Mouse (Mus musculus) hindbrain, embryonic 13.5 days (tissue): ENCODE measurements around the gene Enpp7. TPM values are rescaled to one million over a fixed set of nuclear protein-coding genes. Genes with fewer than 3 reads are reported as not detected.

ENCODE experiments used
- ATAC-seq: fragments of 200-750 bp; cut with Nextera tagmentation; 2 replicates; pipeline ENCODE4 v1.8.0; 2017; ENCODE audit warnings: moderate TSS enrichment; ENCODE audit not compliant: low FRiP score
- H3K27ac ChIP-seq: fragments of 300-500 bp; sonication (generic); 2 replicates; pipeline ENCODE4 v1.5.1; 2015; ENCODE audit warnings: inconsistent platforms, mild to moderate bottlenecking, moderate library complexity
- H3K27me3 ChIP-seq: fragments of 300-500 bp; sonication (generic); 2 replicates; pipeline ENCODE4 v1.6.1; 2015; ENCODE audit warnings: mild to moderate bottlenecking, inconsistent platforms
- H3K36me3 ChIP-seq: fragments of 300-500 bp; sonication (generic); 2 replicates; pipeline ENCODE4 v1.6.1; 2015; ENCODE audit warnings: mild to moderate bottlenecking, inconsistent platforms
- H3K4me1 ChIP-seq: fragments of 300-500 bp; sonication (generic); replicated peaks from 2 replicates; pipeline ENCODE4 v1.6.1; 2015; ENCODE audit warnings: inconsistent platforms
- H3K4me2 ChIP-seq: fragments of 300-500 bp; sonication (generic); 2 replicates; pipeline ENCODE4 v1.6.1; 2015; ENCODE audit warnings: inconsistent platforms, mild to moderate bottlenecking, moderate library complexity
- H3K4me3 ChIP-seq: fragments of 300-500 bp; sonication (generic); 2 replicates; pipeline ENCODE4 v1.5.1; 2015; ENCODE audit warnings: mild to moderate bottlenecking, inconsistent platforms
- H3K9ac ChIP-seq: fragments of 300-500 bp; sonication (generic); 2 replicates; pipeline ENCODE4 v1.6.1; 2015; ENCODE audit warnings: mild to moderate bottlenecking, inconsistent platforms
- H3K9me3 ChIP-seq: fragments of 300-500 bp; sonication (generic); 2 replicates; pipeline ENCODE4 v1.6.1; 2016; ENCODE audit warnings: inconsistent platforms
- WGBS: fragments of 180-500 bp; shearing (Covaris S2); methylation state at CpG from one replicate; pipeline ENCODE4 v1.1.7; 2015; 5-methylcytosine and 5-hydroxymethylcytosine counted together
- polyA plus RNA-seq: library from polyadenylated mRNA; unstranded; fragments of >200 nt; fragmentation: Nextera tagmentation; extraction: Ambion mirVana; gene quantifications from 2 replicates; pipeline ENCODE4 v1.2.1, GENCODE M21; 2015

Enpp7 gene
- polyA plus RNA-seq: not detected in 2 replicates

DNA sequence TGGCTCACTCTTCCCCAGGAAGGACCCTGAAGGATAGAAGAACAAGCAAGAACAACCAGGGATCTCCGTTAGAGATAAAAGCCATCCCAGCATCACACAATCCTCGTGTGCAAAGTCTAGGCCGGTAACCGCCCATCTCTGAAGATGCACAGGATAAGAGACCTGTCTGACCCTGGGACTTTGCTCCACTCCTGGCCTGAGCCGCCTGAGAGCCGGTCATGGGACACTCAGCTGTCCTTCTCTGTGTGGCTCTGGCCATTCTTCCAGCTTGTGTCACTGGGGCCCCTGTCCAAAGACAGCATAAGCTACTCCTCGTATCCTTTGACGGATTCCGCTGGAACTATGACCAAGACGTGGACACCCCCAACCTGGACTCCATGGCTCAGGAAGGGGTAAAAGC lies at the start of gene Enpp7:
Gene Enpp7, plus strand, starts transcription at position 190 of the 400 bp plus-strand sequence.
- H3K27me3 ChIP-seq: no peaks in the 10 kb centered on the region
- peaks cover 5% of the 10 kb centered on the region for H3K4me1 ChIP-seq
- no peaks in the 10 kb centered on the region for H3K9me3 ChIP-seq
- H3K9ac ChIP-seq: no peak within 1 kb of the TSS
- H3K4me3 ChIP-seq: no peak within 1 kb of the TSS
- no peak for ATAC-seq
- no peak within 1 kb of the TSS for H3K27ac ChIP-seq
- 90% methylated on average over 10 of the region's 10 CpGs for WGBS
- H3K4me2 ChIP-seq: no peak within 1 kb of the TSS
- no peaks in the 10 kb centered on the region for H3K36me3 ChIP-seq

DNA sequence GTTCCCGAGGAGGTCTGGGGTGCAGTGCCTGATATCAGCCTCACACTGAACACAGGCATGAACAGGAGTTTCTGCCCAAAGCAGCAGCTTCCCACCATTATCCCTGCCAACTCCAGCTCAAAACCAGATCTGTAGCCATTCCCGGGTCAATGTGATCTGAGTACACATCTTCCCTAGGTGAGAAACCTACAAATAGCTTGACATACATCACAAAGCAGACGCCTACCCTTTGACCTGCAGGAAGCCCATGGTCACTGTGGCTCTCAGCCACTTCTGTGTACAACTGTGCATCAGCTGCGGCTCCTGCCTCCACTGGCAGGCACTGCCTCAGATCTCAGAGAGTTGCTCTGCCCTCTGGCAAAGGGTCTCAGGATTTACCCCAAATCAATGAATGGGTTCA lies 48.3 kb upstream of the Enpp7 start:
- H3K4me2 ChIP-seq: no peak overlapping the region

DNA sequence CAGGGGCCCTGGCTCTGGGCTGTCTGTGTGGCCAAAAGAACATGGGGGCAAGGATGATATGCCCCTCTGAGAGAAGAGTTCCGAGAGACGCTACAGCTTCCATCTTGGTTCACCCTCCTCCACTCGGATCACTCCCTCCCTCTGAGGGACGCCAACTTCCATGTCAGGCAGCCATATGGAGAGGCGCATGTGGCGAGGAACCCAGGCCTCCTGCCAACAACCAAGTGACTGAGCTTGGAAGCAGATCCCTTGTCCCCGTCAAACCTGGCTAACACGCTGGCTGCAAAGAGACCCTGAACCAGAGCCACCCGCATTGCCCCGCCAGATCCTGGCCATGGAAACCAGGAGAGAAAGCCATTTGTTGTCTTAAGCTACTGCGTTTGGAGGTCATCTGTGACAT lies 47.4 kb upstream of the Enpp7 start:
- no peak overlapping the region for H3K9ac ChIP-seq
- no peak overlapping the region for H3K4me2 ChIP-seq
- H3K27me3 ChIP-seq: no peaks in the 10 kb centered on the region
- H3K27ac ChIP-seq: no peak overlapping the region; the same call in 1 of the 2 replicates
- WGBS: 45% methylated on average over 11 of the region's 11 CpGs
- H3K4me1 ChIP-seq: peaks cover 15% of the 10 kb centered on the region
- H3K4me3 ChIP-seq: no peak overlapping the region
- ATAC-seq: no peak
- H3K9me3 ChIP-seq: no peaks in the 10 kb centered on the region
- H3K36me3 ChIP-seq: no peaks in the 10 kb centered on the region

More for the DNA sequence above, 48.3 kb upstream of the Enpp7 start:
- Histone ChIP-seq H3K27me3 (no peaks in the 10 kb centered on the region), H3K4me1 (peaks cover 12% of the 10 kb centered on the region; the same call in 1 of the 2 replicates), H3K9ac (no peak overlapping the region), H3K27ac (no peak overlapping the region), H3K36me3 (no peaks in the 10 kb centered on the region), H3K4me3 (no peak overlapping the region), H3K9me3 (no peaks in the 10 kb centered on the region)
- WGBS: 90% methylated on average over 4 of the region's 4 CpGs
- no peak for ATAC-seq

GRCm38 (mm10) chr11:118941268-118941667 lies 46.7 kb upstream of the Enpp7 start:
- Histone ChIP-seq H3K9ac (no peak overlapping the region), H3K36me3 (no peaks in the 10 kb centered on the region), H3K9me3 (no peaks in the 10 kb centered on the region), H3K27me3 (no peaks in the 10 kb centered on the region), H3K4me1 (peaks cover 14% of the 10 kb centered on the region), H3K27ac (no peak overlapping the region), H3K4me2 (no peak overlapping the region), H3K4me3 (no peak overlapping the region)
- 41% methylated on average over 5 of the region's 5 CpGs for WGBS
- no peak for ATAC-seq

DNA sequence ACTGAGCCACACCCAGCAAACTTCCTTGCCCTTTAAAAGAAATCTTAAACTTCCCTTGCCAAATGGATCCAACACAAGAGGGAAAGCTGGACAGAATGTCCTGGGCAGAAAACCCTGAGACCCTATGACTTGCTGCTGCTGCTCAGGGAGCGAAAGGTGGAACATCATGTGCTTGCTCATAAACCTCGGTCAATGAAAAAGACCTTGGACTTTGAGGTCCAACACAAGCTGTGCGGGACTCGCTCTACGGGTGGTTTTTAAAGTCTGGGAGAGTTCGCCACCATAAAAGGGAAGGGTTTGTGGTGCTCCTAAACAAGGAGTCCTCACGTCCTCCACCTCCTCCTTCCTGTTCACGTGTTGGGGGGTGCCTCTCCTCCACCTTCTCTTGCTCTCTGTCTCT lies 42.1 kb upstream of the Enpp7 start:
- Histone ChIP-seq H3K27ac (no peak overlapping the region), H3K4me3 (no peak overlapping the region), H3K4me2 (no peak overlapping the region), H3K36me3 (no peaks in the 10 kb centered on the region), H3K9ac (no peak overlapping the region), H3K4me1 (peaks cover 20% of the 10 kb centered on the region), H3K27me3 (no peaks in the 10 kb centered on the region), H3K9me3 (no peaks in the 10 kb centered on the region)
- 91% methylated on average over 8 of the region's 8 CpGs for WGBS
- no peak for ATAC-seq

DNA sequence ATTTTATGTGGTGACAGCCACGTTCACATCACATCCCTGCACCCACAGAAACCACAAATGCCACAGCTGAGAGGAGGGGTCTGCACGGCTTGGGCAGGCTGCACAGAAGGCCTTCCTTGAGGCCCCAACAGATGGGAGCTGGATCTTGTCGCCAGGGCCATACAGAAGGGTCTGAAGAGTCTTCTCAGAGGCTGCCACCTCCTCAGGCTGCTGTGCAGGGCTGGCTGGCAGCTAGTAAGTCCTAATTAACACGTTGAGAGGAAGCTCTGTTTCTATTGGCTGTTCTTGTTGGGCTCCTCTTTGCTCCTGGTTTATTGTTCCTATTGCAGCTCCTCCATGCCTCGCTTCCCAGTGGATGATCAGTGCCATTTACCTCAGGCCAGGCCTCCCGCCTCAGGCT lies 33.0 kb upstream of the Enpp7 start:
- no peak overlapping the region for H3K9ac ChIP-seq
- peaks cover 48% of the 10 kb centered on the region for H3K4me1 ChIP-seq
- H3K4me2 ChIP-seq: no peak overlapping the region
- no peaks in the 10 kb centered on the region for H3K36me3 ChIP-seq
- ATAC-seq: no peak
- peak overlapping the region; percentile 41 for H3K27ac ChIP-seq
- H3K27me3 ChIP-seq: 0 out of 2 replicates have a peak, but pooled peaks cover 3% of the 10 kb centered on the region
- WGBS: 36% methylated on average over 6 of the region's 6 CpGs
- no peaks in the 10 kb centered on the region for H3K9me3 ChIP-seq
- H3K4me3 ChIP-seq: no peak overlapping the region

DNA sequence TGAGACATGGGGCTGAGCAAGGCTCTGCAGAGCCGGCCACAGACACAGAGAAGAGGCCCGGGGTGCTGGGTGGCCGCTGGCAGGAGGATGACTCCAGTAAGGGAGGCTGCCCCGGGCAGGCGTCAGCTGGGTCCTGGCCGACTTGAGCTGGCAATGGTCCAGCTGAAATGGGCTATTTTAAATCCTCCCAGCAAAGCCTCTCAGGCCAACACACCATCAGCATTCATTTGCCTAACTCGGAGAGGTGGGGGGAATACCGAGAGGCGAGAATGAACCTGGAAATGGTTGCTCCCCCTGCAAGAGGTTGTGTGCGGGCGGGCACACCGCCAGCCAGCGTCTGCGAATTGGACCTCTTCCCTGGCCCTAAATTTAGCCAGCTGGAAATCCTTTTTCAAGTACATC lies 30.9 kb upstream of the Enpp7 start:
- Histone ChIP-seq H3K4me1 (peaks cover 62% of the 10 kb centered on the region), H3K4me3 (no peak overlapping the region), H3K27ac (peak overlapping the region; percentile 70), H3K4me2 (peak overlapping the region; percentile 4; the same call in 1 of the 2 replicates), H3K36me3 (no peaks in the 10 kb centered on the region), H3K9ac (peak overlapping the region; percentile 9; the same call in 1 of the 2 replicates), H3K27me3 (0 out of 2 replicates have a peak, but pooled peaks cover 3% of the 10 kb centered on the region), H3K9me3 (no peaks in the 10 kb centered on the region)
- WGBS: 41% methylated on average over 14 of the region's 14 CpGs
- ATAC-seq: peak; percentile 55

GRCm38 (mm10) chr11:118960649-118961048 lies 27.3 kb upstream of the Enpp7 start:
- no peaks in the 10 kb centered on the region for H3K27me3 ChIP-seq
- ATAC-seq: peak; percentile 27; the same call in 1 of the 2 replicates
- 37% methylated on average over 3 of the region's 3 CpGs for whole genome bisulfite sequencing
- no peaks in the 10 kb centered on the region for H3K36me3 ChIP-seq
- no peak overlapping the region for H3K4me3 ChIP-seq
- H3K4me1 ChIP-seq: peaks cover 62% of the 10 kb centered on the region
- H3K27ac ChIP-seq: no peak overlapping the region
- H3K9me3 ChIP-seq: no peaks in the 10 kb centered on the region
- H3K9ac ChIP-seq: 0 out of 2 replicates have a peak overlapping the region, but pooled peaks have one; percentile 4
- H3K4me2 ChIP-seq: no peak overlapping the region

DNA sequence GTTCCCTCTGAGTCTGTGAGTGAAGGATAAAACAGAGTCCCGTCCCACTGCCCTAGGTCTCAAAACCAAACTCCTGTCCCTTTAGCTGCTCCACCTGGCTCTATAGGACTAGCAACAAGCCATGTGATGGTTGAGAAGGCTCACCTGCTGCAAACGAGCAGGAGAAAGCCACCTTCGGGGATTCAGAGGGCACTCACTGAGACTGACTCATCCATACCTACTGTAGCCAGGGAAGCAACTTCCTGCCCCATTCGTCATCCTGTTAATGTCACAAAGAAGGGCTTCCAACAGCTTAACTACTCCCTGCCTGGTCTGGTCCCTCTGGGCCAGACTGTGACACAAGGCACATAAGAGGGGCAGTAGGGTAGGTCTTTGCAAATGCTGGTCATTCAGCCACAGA lies 25.5 kb upstream of the Enpp7 start:
- Histone ChIP-seq H3K4me3 (no peak overlapping the region), H3K9me3 (no peaks in the 10 kb centered on the region), H3K4me1 (peaks cover 55% of the 10 kb centered on the region), H3K9ac (no peak overlapping the region), H3K4me2 (no peak overlapping the region), H3K27ac (no peak overlapping the region), H3K27me3 (0 out of 2 replicates have a peak, but pooled peaks cover 3% of the 10 kb centered on the region), H3K36me3 (no peaks in the 10 kb centered on the region)
- no peak for ATAC-seq
- 70% methylated on average over 4 of the region's 4 CpGs for WGBS

GRCm38 (mm10) chr11:118963926-118964325 lies 24.1 kb upstream of the Enpp7 start:
- Histone ChIP-seq H3K27ac (no peak overlapping the region), H3K9me3 (no peaks in the 10 kb centered on the region), H3K9ac (no peak overlapping the region), H3K4me1 (peaks cover 46% of the 10 kb centered on the region), H3K36me3 (no peaks in the 10 kb centered on the region), H3K4me3 (no peak overlapping the region), H3K27me3 (0 out of 2 replicates have a peak, but pooled peaks cover 7% of the 10 kb centered on the region), H3K4me2 (no peak overlapping the region)
- WGBS: 82% methylated on average over 4 of the region's 5 CpGs
- ATAC-seq: no peak

GRCm38 (mm10) chr11:118965078-118965477 lies 22.9 kb upstream of the Enpp7 start:
- H3K4me1 ChIP-seq: peaks cover 46% of the 10 kb centered on the region

DNA sequence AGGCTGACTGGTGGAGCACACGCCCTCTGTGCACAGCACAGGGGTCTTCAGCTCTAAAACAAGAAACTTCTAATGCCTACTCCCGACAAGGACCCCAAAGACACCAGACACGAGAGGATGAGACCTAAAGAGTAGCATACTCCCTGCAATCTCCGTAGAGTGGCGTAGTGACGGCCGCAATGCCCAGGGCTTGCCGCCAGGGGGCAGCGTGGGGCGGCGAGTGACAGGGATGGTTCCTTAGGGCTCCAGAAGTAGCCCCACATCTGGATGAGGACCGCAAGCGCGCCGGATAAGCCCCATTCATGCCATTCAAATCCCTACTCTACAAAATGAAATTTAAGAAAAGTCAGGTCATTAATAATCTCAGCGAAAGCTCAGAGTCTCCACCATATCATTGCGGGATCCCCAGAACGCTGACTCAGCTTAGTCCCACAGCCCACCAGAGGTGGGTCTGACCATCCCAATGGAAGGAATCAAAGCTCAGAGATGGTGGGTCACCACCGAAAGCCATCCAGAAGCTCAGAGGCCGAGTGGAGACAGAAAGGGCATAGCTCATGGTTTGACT lies 16.4 kb upstream of the Enpp7 start:
- no peak overlapping the region for H3K9ac ChIP-seq
- H3K9me3 ChIP-seq: no peaks in the 10 kb centered on the region
- no peak overlapping the region for H3K27ac ChIP-seq
- no peak overlapping the region for H3K4me3 ChIP-seq
- no peaks in the 10 kb centered on the region for H3K36me3 ChIP-seq
- H3K27me3 ChIP-seq: 0 out of 2 replicates have a peak, but pooled peaks cover 8% of the 10 kb centered on the region
- peaks cover 35% of the 10 kb centered on the region for H3K4me1 ChIP-seq
- WGBS: 38% methylated on average over 20 of the region's 20 CpGs
- H3K4me2 ChIP-seq: no peak overlapping the region
- no peak for ATAC-seq

More at GRCm38 (mm10) chr11:118965078-118965477, 22.9 kb upstream of the Enpp7 start:
- ATAC-seq: no peak
- 48% methylated on average over 7 of the region's 7 CpGs for WGBS
- Histone ChIP-seq H3K27me3 (0 out of 2 replicates have a peak, but pooled peaks cover 8% of the 10 kb centered on the region), H3K4me2 (no peak overlapping the region), H3K36me3 (no peaks in the 10 kb centered on the region), H3K4me3 (no peak overlapping the region), H3K27ac (0 out of 2 replicates have a peak overlapping the region, but pooled peaks have one; percentile 1), H3K9me3 (no peaks in the 10 kb centered on the region), H3K9ac (no peak overlapping the region)
